Mouse (Mus musculus): ENCODE data around the gene Tbc1d10c.

DNA sequence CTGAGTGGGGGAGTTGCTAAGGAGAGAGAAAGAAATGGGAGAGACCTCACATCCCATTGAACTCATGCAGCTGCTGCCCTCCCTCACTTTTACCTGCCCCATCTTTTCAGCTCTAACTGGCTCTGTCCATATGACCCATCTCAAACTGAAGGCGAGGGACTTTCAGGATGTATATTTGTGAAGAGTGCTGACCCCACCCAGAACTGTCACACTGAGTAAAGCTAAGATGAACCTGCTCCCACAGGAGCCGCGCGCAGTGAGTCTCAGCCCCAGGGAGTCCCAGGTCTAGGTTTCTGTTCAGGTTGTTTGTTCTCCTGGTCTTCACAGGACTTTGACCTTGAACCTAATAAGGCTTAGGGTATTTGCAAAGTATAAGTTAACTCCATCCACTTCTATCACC is 37.8 kb upstream of the Tbc1d10c start:
- TF ChIP-seq POLR2A (IDR thresholded peaks at IDR 0.05; ENCODE audit: low read depth, low read length) = no peak
- no peak for TF ChIP-seq CTCF (conservative IDR thresholded peaks at IDR 0.05; ENCODE audit: insufficient read depth, insufficient read length, low read depth, low read length)

Data from kidney, adult 2 months (tissue).